Mouse (Mus musculus): ENCODE results near the gene Clock. TPM values are rescaled to one million over a fixed set of nuclear protein-coding genes. Genes with fewer than 3 reads are reported as not detected.

The Clock gene
- polyA plus RNA-seq, 1 experiment from 2014 or later: 15.2 TPM

DNA sequence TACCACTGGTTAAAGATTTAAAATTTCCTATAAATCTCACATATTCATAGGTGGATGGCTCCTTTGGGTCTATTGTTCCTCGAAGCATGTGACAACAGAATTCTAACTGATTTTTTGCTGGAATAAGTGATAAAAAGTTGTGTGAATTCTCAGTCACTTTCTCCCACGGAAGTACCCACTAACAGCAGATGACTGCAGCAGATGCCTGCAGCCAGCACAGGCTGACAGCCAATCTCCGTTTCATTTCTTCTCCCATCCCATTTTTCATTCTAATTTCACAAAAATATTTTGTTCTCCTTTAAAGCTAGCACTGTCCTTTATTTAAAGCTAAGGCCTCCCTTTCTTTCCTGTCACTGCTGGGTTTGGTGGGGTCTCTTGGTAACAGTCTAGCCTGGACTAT lies 59.2 kb downstream of the Clock start:
- 89% methylated on average over 3 of the region's 3 CpGs for WGBS
- Histone ChIP-seq H3K9ac (ENCODE audit: low read length) (no peak overlapping the region), H3K4me3 (ENCODE audit: low read depth, low read length) (no peak overlapping the region), H3K27me3 (ENCODE audit: control insufficient read depth, insufficient read depth, low read length) (no peaks in the 10 kb centered on the region), H3K9me3 (ENCODE audit: control insufficient read depth, low read length) (no peaks in the 10 kb centered on the region), H3K36me3 (ENCODE audit: control insufficient read depth, insufficient read depth, low read length) (no peaks in the 10 kb centered on the region), H3K4me2 (ENCODE audit: low read depth, low read length, severe bottlenecking) (no peak overlapping the region), H3K4me1 (replicated peaks; ENCODE audit: control insufficient read depth, insufficient read depth, low read length) (no peaks in the 10 kb centered on the region), H3K27ac (ENCODE audit: low read depth, low read length) (no peak overlapping the region)
- no peak for ATAC-seq (replicated peaks; ENCODE audit: low FRiP score)
- DNase-seq (ENCODE audit: low spot score): no peak

DNA sequence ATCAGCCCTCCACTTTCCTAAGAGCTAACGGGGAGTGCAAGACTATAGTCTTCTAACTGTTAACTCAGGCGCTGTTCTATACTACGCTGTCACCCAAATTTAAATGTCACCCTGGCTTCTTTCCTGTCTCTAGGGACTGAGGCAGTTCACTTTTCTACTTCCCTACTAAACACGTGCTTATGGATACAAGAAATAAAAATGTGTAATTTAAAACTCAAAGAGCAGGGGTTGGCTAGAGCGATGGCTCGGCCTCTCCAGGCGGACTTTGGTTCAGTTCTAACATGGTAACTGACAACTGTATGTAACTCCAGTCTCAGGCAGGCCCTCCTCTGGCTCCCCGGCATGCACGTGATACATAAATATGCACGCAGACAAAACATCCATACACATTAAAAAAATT lies 60.2 kb downstream of the Clock start:
- H3K36me3 ChIP-seq (ENCODE audit: control insufficient read depth, insufficient read depth, low read length): no peaks in the 10 kb centered on the region
- H3K4me2 ChIP-seq (ENCODE audit: low read depth, low read length, severe bottlenecking): no peak overlapping the region
- WGBS: 91% methylated on average over 10 of the region's 10 CpGs
- H3K9me3 ChIP-seq (ENCODE audit: control insufficient read depth, low read length): no peaks in the 10 kb centered on the region
- H3K4me1 ChIP-seq (replicated peaks; ENCODE audit: control insufficient read depth, insufficient read depth, low read length): no peaks in the 10 kb centered on the region
- DNase-seq (ENCODE audit: low spot score): no peak
- H3K27ac ChIP-seq (ENCODE audit: low read depth, low read length): no peak overlapping the region
- no peak overlapping the region for H3K9ac ChIP-seq (ENCODE audit: low read length)
- no peaks in the 10 kb centered on the region for H3K27me3 ChIP-seq (ENCODE audit: control insufficient read depth, insufficient read depth, low read length)
- ATAC-seq (replicated peaks; ENCODE audit: low FRiP score): no peak
- no peak overlapping the region for H3K4me3 ChIP-seq (ENCODE audit: low read depth, low read length)

DNA sequence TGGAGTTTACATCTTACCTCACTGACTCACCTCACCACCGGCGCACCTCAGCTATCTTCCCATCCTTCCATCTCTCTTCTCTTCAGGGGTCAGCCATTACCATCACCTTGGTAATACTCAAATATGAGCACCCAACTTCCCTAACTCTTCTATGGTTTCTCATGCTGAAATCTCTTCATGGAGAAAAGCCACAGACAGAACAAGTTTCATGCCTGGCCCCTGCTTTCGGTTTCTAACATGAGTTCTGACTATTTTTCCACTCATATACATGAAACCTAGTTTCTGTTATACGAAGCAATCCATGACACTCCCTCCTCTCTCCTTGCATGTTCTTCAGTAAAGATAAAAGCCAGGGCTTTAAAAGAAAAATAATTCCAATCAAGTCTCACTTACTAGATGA lies 60.7 kb downstream of the Clock start:
- WGBS: 97% methylated on average over 4 of the region's 4 CpGs
- no peak for DNase-seq (ENCODE audit: low spot score)
- Histone ChIP-seq H3K9me3 (ENCODE audit: control insufficient read depth, low read length) (no peaks in the 10 kb centered on the region), H3K27me3 (ENCODE audit: control insufficient read depth, insufficient read depth, low read length) (no peaks in the 10 kb centered on the region), H3K4me3 (ENCODE audit: low read depth, low read length) (no peak overlapping the region), H3K27ac (ENCODE audit: low read depth, low read length) (no peak overlapping the region), H3K4me2 (ENCODE audit: low read depth, low read length, severe bottlenecking) (no peak overlapping the region), H3K36me3 (ENCODE audit: control insufficient read depth, insufficient read depth, low read length) (no peaks in the 10 kb centered on the region), H3K4me1 (replicated peaks; ENCODE audit: control insufficient read depth, insufficient read depth, low read length) (no peaks in the 10 kb centered on the region), H3K9ac (ENCODE audit: low read length) (no peak overlapping the region)
- ATAC-seq (replicated peaks; ENCODE audit: low FRiP score): no peak

DNA sequence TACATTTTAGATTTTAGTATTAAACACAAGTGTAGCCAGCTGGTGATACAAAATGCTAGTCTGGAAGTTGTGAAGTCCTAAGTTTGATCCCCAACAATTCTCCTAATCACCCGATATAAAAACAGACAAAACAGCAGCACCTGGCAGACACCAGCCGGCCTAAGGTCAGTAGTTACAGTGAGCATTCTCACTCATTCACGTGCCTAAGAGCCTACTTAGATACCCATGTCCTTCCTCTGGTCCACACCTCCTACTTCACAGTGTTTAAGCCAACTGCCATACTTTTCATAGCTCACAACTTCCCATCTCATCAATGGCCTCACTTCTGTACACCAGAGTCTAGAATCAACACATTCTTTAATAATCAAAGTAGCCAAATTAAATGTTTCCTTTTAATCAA lies 61.3 kb downstream of the Clock start:
- no peaks in the 10 kb centered on the region for H3K9me3 ChIP-seq (ENCODE audit: control insufficient read depth, low read length)
- no peak overlapping the region for H3K4me2 ChIP-seq (ENCODE audit: low read depth, low read length, severe bottlenecking)
- ATAC-seq (replicated peaks; ENCODE audit: low FRiP score) (no peak), DNase-seq (ENCODE audit: low spot score) (no peak)
- no peak overlapping the region for H3K9ac ChIP-seq (ENCODE audit: low read length)
- H3K27me3 ChIP-seq (ENCODE audit: control insufficient read depth, insufficient read depth, low read length): no peaks in the 10 kb centered on the region
- H3K27ac ChIP-seq (ENCODE audit: low read depth, low read length): no peak overlapping the region
- H3K4me1 ChIP-seq (replicated peaks; ENCODE audit: control insufficient read depth, insufficient read depth, low read length): no peaks in the 10 kb centered on the region
- H3K36me3 ChIP-seq (ENCODE audit: control insufficient read depth, insufficient read depth, low read length): no peaks in the 10 kb centered on the region
- no peak overlapping the region for H3K4me3 ChIP-seq (ENCODE audit: low read depth, low read length)
- 88% methylated on average over 3 of the region's 3 CpGs for WGBS

DNA sequence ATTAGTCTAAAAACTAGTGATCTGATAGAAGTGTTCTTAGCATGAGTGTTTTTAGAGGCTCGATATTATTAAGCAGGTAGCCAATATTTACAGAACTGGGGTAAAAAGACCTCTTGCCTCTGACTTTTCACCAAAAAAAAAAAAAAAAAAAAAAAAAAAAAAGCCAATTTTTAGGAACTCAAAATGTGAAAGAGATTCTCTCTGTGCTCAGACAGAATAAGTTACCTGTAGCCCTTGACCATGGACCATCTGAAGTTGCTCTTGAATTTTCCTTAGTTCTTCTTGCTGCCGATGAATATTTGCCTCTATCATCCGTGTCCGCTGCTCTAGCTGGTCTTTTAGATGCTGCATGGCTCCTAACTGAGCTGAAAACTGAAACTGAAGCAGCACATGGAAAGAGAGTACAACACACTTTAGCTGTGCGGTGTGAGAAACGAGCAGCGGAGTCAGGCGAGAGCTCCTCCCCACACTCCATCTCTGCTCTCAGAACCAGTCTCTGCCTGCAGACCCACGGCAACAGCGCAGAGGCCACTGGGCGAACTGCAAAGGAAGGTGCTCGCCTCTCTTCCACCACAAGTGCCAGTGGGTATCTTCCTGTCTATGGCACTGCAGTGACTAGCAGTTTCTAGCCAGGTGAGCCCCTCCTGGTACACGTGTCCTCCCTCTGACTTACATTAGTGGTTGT lies 73.3 kb downstream of the Clock start:
- DNase-seq (ENCODE audit: low spot score): no peak
- H3K4me2 ChIP-seq (ENCODE audit: low read depth, low read length, severe bottlenecking): no peak overlapping the region
- H3K9me3 ChIP-seq (ENCODE audit: control insufficient read depth, low read length): no peaks in the 10 kb centered on the region
- H3K36me3 ChIP-seq (ENCODE audit: control insufficient read depth, insufficient read depth, low read length): peaks cover 9% of the 10 kb centered on the region; the same call in 1 of the 2 replicates
- 93% methylated on average over 13 of the region's 13 CpGs for WGBS
- no peak overlapping the region for H3K9ac ChIP-seq (ENCODE audit: low read length)
- H3K4me1 ChIP-seq (replicated peaks; ENCODE audit: control insufficient read depth, insufficient read depth, low read length): no peaks in the 10 kb centered on the region
- no peak overlapping the region for H3K4me3 ChIP-seq (ENCODE audit: low read depth, low read length)
- ATAC-seq (replicated peaks; ENCODE audit: low FRiP score): no peak
- H3K27ac ChIP-seq (ENCODE audit: low read depth, low read length): no peak overlapping the region
- H3K27me3 ChIP-seq (ENCODE audit: control insufficient read depth, insufficient read depth, low read length): no peaks in the 10 kb centered on the region

DNA sequence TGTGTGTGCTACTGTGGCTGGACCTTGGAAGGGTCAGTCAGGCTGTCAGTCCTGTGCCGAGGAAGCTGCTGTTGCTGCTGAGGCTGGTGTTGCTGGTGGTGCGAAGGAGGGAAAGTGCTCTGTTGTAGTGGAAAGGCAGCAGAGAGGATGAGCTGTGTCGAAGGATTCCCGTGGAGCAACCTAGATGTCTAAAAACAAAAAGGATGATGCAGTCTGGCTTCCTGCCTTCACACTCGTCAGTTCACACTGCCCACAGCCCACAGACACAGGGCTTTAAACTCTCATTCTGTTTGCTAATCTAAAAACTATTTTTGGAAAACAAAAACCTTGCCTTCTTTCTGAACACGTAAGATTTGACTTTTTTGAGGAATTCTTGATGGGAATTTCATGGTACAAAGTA lies 87.9 kb downstream of the Clock start:
- WGBS: 81% methylated on average over 6 of the region's 6 CpGs
- no peak overlapping the region for H3K4me2 ChIP-seq (ENCODE audit: low read depth, low read length, severe bottlenecking)
- H3K27me3 ChIP-seq (ENCODE audit: control insufficient read depth, insufficient read depth, low read length): no peaks in the 10 kb centered on the region
- H3K9ac ChIP-seq (ENCODE audit: low read length): no peak overlapping the region
- no peaks in the 10 kb centered on the region for H3K4me1 ChIP-seq (replicated peaks; ENCODE audit: control insufficient read depth, insufficient read depth, low read length)
- ATAC-seq (replicated peaks; ENCODE audit: low FRiP score): no peak
- DNase-seq (ENCODE audit: low spot score): no peak
- no peaks in the 10 kb centered on the region for H3K9me3 ChIP-seq (ENCODE audit: control insufficient read depth, low read length)
- H3K36me3 ChIP-seq (ENCODE audit: control insufficient read depth, insufficient read depth, low read length): no peaks in the 10 kb centered on the region; the same call in 1 of the 2 replicates
- H3K27ac ChIP-seq (ENCODE audit: low read depth, low read length): no peak overlapping the region
- no peak overlapping the region for H3K4me3 ChIP-seq (ENCODE audit: low read depth, low read length)

DNA sequence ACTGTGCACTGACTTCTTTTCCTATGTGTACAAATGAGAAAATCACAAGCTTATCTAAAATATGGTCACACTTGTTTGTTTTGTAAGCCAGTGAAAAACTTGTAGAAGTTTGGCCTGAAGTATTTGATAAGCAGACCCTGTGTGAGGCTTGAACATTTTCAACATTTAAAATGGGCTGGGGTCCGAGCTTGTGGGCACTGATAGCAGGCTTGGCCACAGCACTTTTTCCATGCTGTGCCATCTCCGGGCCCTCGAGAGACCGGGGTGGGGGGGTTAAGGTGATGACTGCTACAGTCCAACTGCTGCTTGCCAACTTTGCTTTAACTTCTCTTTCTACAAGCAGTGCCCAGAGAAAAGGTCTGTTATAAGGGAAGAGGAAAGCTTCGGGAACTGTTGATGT lies 96.5 kb downstream of the Clock start:
- Histone ChIP-seq H3K27ac (ENCODE audit: low read depth, low read length) (no peak overlapping the region), H3K9me3 (ENCODE audit: control insufficient read depth, low read length) (no peaks in the 10 kb centered on the region), H3K4me1 (replicated peaks; ENCODE audit: control insufficient read depth, insufficient read depth, low read length) (no peaks in the 10 kb centered on the region), H3K36me3 (ENCODE audit: control insufficient read depth, insufficient read depth, low read length) (peaks cover 8% of the 10 kb centered on the region), H3K4me3 (ENCODE audit: low read depth, low read length) (no peak overlapping the region), H3K27me3 (ENCODE audit: control insufficient read depth, insufficient read depth, low read length) (no peaks in the 10 kb centered on the region), H3K4me2 (ENCODE audit: low read depth, low read length, severe bottlenecking) (no peak overlapping the region), H3K9ac (ENCODE audit: low read length) (no peak overlapping the region)
- ATAC-seq (replicated peaks; ENCODE audit: low FRiP score): no peak
- no peak for DNase-seq (ENCODE audit: low spot score)
- 96% methylated on average over 5 of the region's 5 CpGs for WGBS

DNA sequence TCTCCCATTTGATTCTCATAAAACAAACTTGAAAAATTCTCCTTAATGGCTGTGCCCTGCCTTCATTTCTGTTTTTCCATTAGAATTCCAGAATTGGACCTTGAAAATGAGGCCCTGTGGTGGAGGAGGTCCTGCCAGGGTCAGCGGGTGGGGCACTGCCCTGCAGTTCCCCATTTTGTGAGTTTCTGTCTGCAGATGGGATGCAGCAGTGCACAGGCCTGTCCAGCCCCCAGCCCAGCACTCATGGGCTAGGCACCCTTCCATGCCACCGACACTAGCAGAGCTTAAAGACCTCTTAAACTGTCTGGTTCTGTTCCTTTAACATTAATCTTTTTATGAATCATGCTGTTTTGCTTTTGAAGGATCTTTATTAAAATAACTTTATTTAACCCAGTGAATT lies 98.7 kb downstream of the Clock start:
- H3K36me3 ChIP-seq (ENCODE audit: control insufficient read depth, insufficient read depth, low read length): peaks cover 8% of the 10 kb centered on the region
- WGBS: 91% methylated on average over 2 of the region's 2 CpGs

DNA sequence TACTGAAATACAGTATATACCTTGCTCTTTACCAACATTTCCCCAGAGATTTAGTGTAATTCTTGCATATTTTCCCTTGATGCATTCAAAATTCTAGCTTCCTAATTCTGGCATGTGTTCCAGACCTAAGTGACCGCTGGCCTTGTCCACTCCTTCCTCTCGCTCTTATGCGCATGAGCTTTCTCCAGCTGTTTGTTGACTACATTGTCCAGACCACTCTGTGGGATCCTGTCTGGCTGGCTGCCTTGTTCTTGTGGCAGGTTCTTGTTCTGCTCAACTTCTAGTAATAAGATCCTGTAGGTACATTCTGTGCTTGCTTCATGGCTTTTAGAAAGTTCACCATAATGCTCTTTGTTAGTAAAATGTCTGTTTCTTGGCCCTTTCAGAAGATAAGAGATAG lies 101.4 kb downstream of the Clock start:
- Histone ChIP-seq H3K27me3 (ENCODE audit: control insufficient read depth, insufficient read depth, low read length) (no peaks in the 10 kb centered on the region), H3K4me2 (ENCODE audit: low read depth, low read length, severe bottlenecking) (no peak overlapping the region), H3K4me1 (replicated peaks; ENCODE audit: control insufficient read depth, insufficient read depth, low read length) (no peaks in the 10 kb centered on the region), H3K27ac (ENCODE audit: low read depth, low read length) (no peak overlapping the region), H3K36me3 (ENCODE audit: control insufficient read depth, insufficient read depth, low read length) (peaks cover 8% of the 10 kb centered on the region), H3K9me3 (ENCODE audit: control insufficient read depth, low read length) (no peaks in the 10 kb centered on the region), H3K9ac (ENCODE audit: low read length) (no peak overlapping the region), H3K4me3 (ENCODE audit: low read depth, low read length) (no peak overlapping the region)
- WGBS: 98% methylated on average over 3 of the region's 3 CpGs
- no peak for ATAC-seq (replicated peaks; ENCODE audit: low FRiP score)
- no peak for DNase-seq (ENCODE audit: low spot score)

More for the DNA sequence above, 98.7 kb downstream of the Clock start:
- DNase-seq (ENCODE audit: low spot score) (no peak), ATAC-seq (replicated peaks; ENCODE audit: low FRiP score) (no peak)
- Histone ChIP-seq H3K9ac (ENCODE audit: low read length) (no peak overlapping the region), H3K27ac (ENCODE audit: low read depth, low read length) (no peak overlapping the region), H3K4me1 (replicated peaks; ENCODE audit: control insufficient read depth, insufficient read depth, low read length) (no peaks in the 10 kb centered on the region), H3K4me2 (ENCODE audit: low read depth, low read length, severe bottlenecking) (no peak overlapping the region), H3K9me3 (ENCODE audit: control insufficient read depth, low read length) (no peaks in the 10 kb centered on the region), H3K27me3 (ENCODE audit: control insufficient read depth, insufficient read depth, low read length) (no peaks in the 10 kb centered on the region), H3K4me3 (ENCODE audit: low read depth, low read length) (no peak overlapping the region)

Data from forebrain, embryonic 11.5 days (tissue).